Mouse (Mus musculus) 3134 (cell line): ENCODE measurements around the gene Myh7b.
A peak's percentile ranks its signal among the peaks of the same experiment; 100 is the strongest.

ENCODE experiments used
- DNase-seq: peaks from one replicate; pipeline ENCODE4 v3.0.0-alpha.2; 2011; ENCODE audit warnings: low spot score; ENCODE audit not compliant: insufficient read length; ENCODE audit errors: extremely low read depth

Myh7b gene

GRCm38 (mm10) chr2:155610978-155611377 lies at the start of gene Myh7b:
Gene Myh7b, plus strand, starts transcription at chr2:155611212.
- DNase-seq, result no peak

GRCm38 (mm10) chr2:155562209-155562608 lies 48.8 kb upstream of the Myh7b start:
- DNase-seq, result no peak

DNA sequence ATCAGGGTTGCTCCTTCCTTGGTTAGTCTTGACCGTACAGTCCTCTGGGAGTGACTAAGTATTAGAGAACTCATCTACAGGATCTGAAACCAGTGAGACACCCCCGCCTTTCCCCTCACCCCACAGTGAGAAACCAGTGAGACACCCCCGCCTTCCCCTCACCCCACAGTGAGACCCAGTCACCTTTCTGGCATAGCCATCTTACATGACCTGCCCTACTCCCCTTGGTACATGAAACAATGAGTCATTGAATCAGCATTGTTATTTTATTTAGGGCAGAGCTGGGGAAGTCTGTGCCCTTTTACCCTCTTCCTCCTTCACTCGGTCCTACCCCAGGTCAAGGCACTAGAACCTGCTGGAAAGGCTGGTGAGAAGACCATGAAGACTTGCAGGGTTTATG lies 48.1 kb upstream of the Myh7b start:
- DNase-seq, result no peak

- DNase-seq, result peak; percentile 10
Measured at GRCm38 (mm10) chr2:155567751-155568150, 43.3 kb upstream of the Myh7b start.

DNA sequence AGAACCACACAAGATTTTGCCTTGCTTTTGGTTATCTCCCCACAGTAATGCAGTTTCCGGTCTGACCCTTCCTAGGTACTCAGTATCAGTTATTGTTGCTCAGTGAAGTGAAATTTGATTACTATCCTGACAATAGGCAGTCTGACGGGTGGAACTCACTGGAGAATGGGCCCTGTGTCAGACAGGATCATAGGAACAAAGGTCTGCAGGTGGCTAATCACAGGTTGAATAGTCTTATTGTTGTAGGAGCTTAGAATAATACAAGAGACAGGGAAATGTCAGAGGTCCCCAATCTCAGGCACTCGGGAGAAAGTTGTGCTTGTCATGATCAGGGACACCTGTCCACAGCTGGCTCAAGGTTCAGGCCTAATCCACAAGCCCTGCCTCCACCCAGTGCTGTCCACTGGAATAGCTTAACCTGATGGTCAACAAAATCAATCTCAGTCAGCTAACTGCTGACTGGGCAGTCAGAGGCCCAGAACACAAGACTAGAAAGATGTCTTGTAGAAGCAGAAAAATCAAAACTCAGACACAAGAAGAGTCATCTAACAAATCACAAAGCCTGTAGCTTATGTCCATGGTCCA lies 41.7 kb upstream of the Myh7b start:
- DNase-seq, result no peak

GRCm38 (mm10) chr2:155573001-155573400 lies 38.0 kb upstream of the Myh7b start:
- no peak for DNase-seq

GRCm38 (mm10) chr2:155573996-155574395 lies 37.0 kb upstream of the Myh7b start:
- no peak for DNase-seq

GRCm38 (mm10) chr2:155574700-155575099 lies 36.3 kb upstream of the Myh7b start:
- DNase-seq, result no peak

DNA sequence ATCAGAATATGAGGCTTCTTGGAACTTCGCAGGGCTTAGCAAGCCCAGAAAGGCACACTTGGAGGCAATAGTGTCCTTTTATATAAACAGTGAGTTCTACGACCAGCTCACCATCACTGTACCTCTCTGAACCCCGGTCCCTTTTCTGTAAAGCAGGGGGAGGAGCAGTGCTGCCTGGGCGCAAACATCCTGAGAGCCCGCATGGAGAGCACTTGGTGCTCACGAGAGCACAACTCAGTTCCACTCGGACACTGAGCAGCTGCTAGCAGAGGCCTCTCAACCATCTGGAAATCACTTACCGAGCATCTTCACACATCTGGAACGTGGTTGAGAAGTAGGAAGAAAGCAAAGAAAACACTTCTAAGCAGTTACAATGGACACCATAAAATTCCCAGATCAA lies 34.4 kb upstream of the Myh7b start:
- DNase-seq, result no peak

- no peak for DNase-seq
Measured at GRCm38 (mm10) chr2:155580331-155580730, 30.7 kb upstream of the Myh7b start.

DNA sequence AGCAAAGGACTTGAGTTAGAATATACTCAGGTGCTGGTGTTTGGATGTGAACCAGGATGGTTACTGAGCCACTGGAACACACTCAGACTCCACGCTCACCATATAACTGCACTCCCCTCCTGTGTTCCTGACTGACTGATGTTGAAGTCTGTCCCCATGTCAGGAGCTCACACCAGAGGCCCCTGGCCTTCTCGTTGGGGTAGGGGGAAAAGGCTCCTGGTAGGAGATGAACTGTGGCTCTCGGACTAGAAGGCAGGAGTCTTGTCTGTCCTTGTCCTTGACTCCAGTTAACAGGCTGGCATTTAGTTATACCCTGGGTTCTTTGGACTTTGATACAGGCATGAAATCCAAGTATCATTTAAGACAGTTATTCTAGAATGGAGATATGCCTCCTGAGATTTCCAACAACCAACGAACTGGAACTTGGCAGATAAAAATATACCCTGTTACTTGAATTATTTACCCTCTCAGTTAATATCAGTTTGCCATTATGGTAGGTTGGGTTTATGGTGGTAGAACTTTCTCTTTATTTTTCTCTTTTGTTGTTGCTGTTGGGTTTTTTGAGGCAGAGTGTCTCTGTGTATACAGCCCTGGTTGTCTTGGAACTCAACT lies 28.5 kb upstream of the Myh7b start:
- DNase-seq, result no peak

DNA sequence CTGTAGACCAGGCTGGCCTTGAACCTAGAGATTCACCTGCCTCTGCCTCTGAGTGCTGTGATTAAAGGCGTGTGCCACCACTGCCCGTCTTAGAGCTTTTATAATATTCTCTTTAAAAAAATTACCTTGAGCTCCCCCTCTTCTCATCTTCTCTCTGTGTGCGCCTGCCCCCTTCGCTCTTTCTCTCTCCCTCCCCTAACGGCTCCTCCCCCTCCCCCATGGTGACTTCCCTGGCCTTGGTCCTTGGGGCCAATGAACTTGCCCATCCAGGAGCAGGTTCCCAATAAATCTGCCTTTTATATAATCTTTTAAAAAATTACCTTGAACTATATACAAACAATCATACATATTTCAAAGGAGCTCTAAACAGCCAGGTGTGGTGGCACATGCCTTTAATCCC lies 28.0 kb upstream of the Myh7b start:
- DNase-seq, result no peak

DNA sequence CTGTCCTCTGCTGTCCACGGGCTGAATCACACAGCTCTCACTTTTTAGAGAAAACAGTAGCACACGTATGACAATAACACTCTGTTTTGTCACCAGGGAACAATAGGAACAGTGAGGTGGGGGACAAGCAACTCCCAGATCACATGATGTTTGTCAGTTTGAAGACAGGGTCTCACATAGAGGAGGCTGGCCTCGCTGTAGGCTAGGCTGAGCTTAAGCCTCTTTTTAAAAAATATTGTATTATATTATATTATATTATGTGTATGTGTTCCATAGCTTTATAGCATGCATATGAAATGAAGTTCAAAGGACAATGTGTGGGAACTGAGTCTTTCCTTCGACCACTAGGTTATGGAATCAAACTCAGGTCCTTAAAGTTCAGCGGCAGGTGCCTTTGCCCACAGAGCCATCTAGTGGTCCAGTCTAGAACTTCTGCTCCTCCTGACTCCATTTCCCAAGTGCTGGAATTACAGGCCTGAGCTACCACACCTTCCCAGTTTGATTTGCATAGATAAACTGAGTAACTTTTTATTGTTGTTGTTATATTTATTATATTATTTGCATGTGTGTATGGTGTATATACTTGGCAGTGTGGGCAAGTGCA lies 27.0 kb upstream of the Myh7b start:
- peak; percentile 29 for DNase-seq

- no peak for DNase-seq
Measured at GRCm38 (mm10) chr2:155585082-155585481, 25.9 kb upstream of the Myh7b start.

DNA sequence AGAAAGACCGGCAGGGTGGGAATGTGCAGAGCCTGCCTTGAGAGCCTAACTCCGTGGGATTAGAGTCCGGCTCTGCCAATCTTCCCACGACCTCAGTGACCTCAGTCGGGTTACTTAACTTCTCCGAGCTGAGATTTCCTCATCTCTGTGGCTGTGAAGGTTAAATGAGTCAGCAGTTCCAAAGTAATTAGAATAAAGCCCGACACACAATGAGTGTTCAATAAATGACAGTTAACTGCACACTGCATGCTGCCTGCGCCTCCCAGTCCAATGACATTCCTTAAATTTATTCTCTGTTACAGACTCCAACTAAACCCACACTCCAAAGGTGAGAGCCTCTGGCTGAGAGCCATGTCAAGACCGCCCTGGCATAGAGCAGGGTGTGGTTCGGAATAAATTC lies 25.5 kb upstream of the Myh7b start:
- DNase-seq, result no peak

- DNase-seq, result no peak
Measured at GRCm38 (mm10) chr2:155588136-155588535, 22.9 kb upstream of the Myh7b start.

GRCm38 (mm10) chr2:155589521-155589920 lies 21.5 kb upstream of the Myh7b start:
- DNase-seq, result no peak

DNA sequence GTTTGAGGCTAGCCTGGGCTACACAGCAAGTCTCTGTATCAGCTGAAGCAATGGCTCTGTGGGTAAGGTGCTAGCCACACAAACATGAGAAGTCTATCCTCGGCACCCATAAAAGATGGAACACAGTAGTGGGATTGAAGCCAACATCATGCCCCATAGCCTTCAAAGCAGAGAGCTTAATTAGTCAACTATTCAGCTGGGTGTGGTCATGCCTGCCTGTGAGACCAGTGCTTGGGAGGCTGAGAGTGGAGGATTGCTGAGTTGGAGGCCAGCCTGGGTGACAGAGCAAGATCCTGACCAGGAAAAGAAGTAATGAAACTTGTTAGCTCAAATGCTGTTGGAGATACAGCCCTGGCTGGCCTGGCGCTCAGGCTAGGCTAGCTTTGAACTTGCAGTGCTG lies 20.1 kb upstream of the Myh7b start:
- no peak for DNase-seq

DNA sequence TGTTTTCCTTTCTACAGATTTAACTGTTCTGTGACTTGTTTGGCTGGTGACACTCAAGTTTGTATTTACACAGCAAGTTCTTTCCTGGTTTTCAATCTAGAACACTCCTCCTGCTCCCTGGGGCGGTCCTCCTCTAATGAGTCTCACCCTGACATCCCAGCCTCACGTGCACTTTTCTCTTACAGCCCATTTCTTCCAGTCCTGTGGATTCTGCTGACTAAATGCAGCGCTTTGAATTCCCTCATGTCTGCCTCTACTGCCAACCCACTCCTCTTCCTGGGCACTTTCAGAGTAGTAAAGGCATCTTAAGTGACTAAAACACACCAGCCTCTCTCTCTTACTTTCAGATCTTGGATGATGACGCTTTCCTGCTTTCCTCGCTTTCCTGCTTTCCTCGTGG lies 19.3 kb upstream of the Myh7b start:
- DNase-seq, result peak; percentile 21

DNA sequence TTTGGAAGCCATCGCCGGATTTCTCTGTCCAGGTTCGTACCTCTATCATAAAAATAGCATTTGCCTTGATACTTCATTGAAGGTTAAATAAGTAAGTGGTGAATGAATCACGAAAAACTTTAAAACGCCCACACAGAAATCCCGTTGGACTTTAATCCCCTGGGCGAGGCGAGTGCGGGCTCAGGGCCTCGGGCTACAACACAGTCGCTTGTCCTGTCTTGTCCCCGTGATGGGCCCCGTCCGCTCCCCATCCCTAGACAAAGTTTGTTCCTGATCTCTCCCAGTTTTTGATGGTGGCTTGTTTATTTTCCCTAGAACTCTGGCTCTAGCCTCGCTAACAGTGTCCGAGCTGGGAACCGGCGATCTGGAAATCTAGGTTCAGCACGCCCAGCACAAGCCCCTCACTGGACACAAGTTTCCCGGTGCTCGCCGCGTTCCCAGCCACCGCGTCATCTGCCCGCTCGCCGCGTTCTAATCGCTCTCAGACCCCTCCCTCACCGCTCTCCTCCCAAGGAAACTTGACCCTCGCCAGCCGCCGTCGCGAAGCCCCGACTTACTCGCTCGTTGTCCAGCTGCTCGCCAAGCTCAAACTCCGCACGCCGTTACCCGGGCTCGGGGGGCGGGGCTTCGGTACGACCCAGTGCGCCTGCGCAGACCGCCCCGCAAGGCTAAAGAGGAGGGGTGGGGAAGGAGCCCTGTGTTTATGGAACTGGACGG lies 18.7 kb upstream of the Myh7b start, which contains the start of gene Gss:
Gene Gss, minus strand, starts transcription at position 674 of the 717 bp plus-strand sequence.
- DNase-seq, result peak; percentile 100

DNA sequence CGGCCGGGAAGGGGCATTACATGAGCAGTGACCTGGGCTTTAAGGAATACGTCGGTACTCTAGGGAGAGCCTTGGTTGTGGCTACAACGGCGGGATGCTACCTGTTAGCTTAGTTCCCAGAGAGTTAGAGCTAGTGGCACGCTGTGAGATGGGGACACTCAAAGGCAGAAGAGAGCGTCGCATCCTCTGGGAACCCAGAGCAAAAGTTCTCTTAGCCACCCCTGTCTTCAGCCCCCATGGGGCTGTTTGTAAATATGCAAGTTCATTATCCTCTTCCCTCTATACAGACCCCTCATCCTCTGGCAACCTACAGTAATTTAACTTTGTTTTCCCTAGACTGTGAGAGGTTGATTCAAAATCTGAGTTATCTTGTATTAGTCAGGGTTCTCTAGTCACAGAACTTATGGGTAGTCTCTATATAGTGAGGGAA lies 18.1 kb upstream of the Myh7b start:
- no peak for DNase-seq

GRCm38 (mm10) chr2:155595516-155595915 lies 15.5 kb upstream of the Myh7b start:
- DNase-seq, result no peak
